In genomic region chr11:53098780-53099198, GRCm38 (mm10) we compare ENCODE assay signal across 10 mouse cellular contexts.
DNase-seq lines count a peak whose midpoint lies in the region; ATAC-seq lines count a peak whose summit lies in the region.
"Had no signal": no experiment of that assay in that cellular context is flagged by ENCODE, and none has a peak within 500 bp of the region (broad histone marks: within the 10 kb centered on the region; RNA-seq: fewer than 3 reads in every experiment).

No protein-coding gene starts in this region.

- ATAC-seq in midbrain, embryonic 14.5 days (ENCODE audit: low FRiP score, low TSS enrichment), result no peak
- ATAC-seq in midbrain, embryonic 15.5 days (replicated peaks), result no peak
- no peak for ATAC-seq in heart, embryonic 13.5 days (ENCODE audit: extremely low read depth, insufficient number of reproducible peaks, low FRiP score, low TSS enrichment)
- ATAC-seq: inflammation-experienced regulatory T-cells, adult 6 months had no signal

- WGBS in midbrain, embryonic 14.5 days, result 57% methylated on average over 3 of the region's 3 CpGs
- WGBS in midbrain, embryonic 15.5 days, result 57% methylated on average over 3 of the region's 3 CpGs
- 24% methylated on average over 3 of the region's 3 CpGs for WGBS in heart, embryonic 13.5 days

- peak; percentile 12 for DNase-seq in gastrocnemius, postnatal 25 days
- no peak for DNase-seq in gastrocnemius, adult 8-10 months (ENCODE audit: low spot score in 2 of 2)
- peak; percentile 35 for DNase-seq in midbrain, embryonic 14.5 days
- peak; percentile 15 for DNase-seq in lung, postnatal 25 days (ENCODE audit: low spot score)
- no peak for DNase-seq in left cerebral cortex, adult 8-10 months (ENCODE audit: low spot score in 2 of 2)
- no peak for DNase-seq in layer of hippocampus, postnatal 14 days (ENCODE audit: low spot score in 2 of 2)

- H3K27me3 ChIP-seq in midbrain, embryonic 14.5 days (ENCODE audit: control insufficient read depth, insufficient read depth, low read length), result no peaks in the 10 kb centered on the region
- no peaks in the 10 kb centered on the region for H3K27me3 ChIP-seq in midbrain, embryonic 15.5 days (replicated peaks)
- no peaks in the 10 kb centered on the region for H3K27me3 ChIP-seq in heart, embryonic 13.5 days (replicated peaks)

- H3K4me1 ChIP-seq in midbrain, embryonic 14.5 days (ENCODE audit: control insufficient read depth, insufficient read depth, low read length), result no peaks in the 10 kb centered on the region
- H3K4me1 ChIP-seq in midbrain, embryonic 15.5 days, result 0 out of 2 replicates have a peak, but pooled peaks cover 3% of the 10 kb centered on the region
- H3K4me1 ChIP-seq in heart, embryonic 13.5 days, result peaks cover 37% of the 10 kb centered on the region

- no peaks in the 10 kb centered on the region for H3K9me3 ChIP-seq in midbrain, embryonic 14.5 days (ENCODE audit: control insufficient read depth, low read length)
- no peaks in the 10 kb centered on the region for H3K9me3 ChIP-seq in midbrain, embryonic 15.5 days
- no peaks in the 10 kb centered on the region for H3K9me3 ChIP-seq in heart, embryonic 13.5 days

- no peaks in the 10 kb centered on the region for H3K36me3 ChIP-seq in midbrain, embryonic 14.5 days (ENCODE audit: control insufficient read depth, insufficient read depth, low read length)
- H3K36me3 ChIP-seq in midbrain, embryonic 15.5 days (replicated peaks), result no peaks in the 10 kb centered on the region
- H3K36me3 ChIP-seq in heart, embryonic 13.5 days, result no peaks in the 10 kb centered on the region

- H3K4me2 ChIP-seq in midbrain, embryonic 14.5 days (ENCODE audit: low read length), result no peak overlapping the region
- H3K4me2 ChIP-seq in midbrain, embryonic 15.5 days, result no peak overlapping the region
- no peak overlapping the region for H3K4me2 ChIP-seq in heart, embryonic 13.5 days

- H3K9ac ChIP-seq in midbrain, embryonic 14.5 days (replicated peaks; ENCODE audit: low read length), result no peak overlapping the region
- no peak overlapping the region for H3K9ac ChIP-seq in midbrain, embryonic 15.5 days
- no peak overlapping the region for H3K9ac ChIP-seq in heart, embryonic 13.5 days
- H3K9ac ChIP-seq: liver, embryonic 14.5 days had no signal

- H3K27ac ChIP-seq in midbrain, embryonic 14.5 days (replicated peaks; ENCODE audit: low read depth, low read length), result no peak overlapping the region
- no peak overlapping the region for H3K27ac ChIP-seq in midbrain, embryonic 15.5 days
- peak overlapping the region; percentile 31; the same call in 1 of the 2 replicates for H3K27ac ChIP-seq in heart, embryonic 13.5 days (replicated peaks)
- H3K27ac ChIP-seq: liver, embryonic 14.5 days had no signal

- H3K4me3 ChIP-seq in midbrain, embryonic 14.5 days (replicated peaks; ENCODE audit: low read depth, low read length), result no peak overlapping the region
- no peak overlapping the region for H3K4me3 ChIP-seq in midbrain, embryonic 15.5 days
- H3K4me3 ChIP-seq in heart, embryonic 13.5 days, result no peak overlapping the region

Comparison
In these comparisons a context has a peak if more than half of its experiments do, and no peak if none do; other contexts are left out.
1. DNase-seq: peak in gastrocnemius, postnatal 25 days (single experiment), midbrain, embryonic 14.5 days (single experiment) and lung, postnatal 25 days (single experiment); none in gastrocnemius, adult 8-10 months (0 of 2), left cerebral cortex, adult 8-10 months (0 of 2) and layer of hippocampus, postnatal 14 days (0 of 2).